Mouse (Mus musculus) ZHBTc4 (cell line): ENCODE measurements around the gene Dazl.
"Not testable (repeated sequence)": the region's sequence is repeated elsewhere in the genome, so short reads cannot be mapped to it uniquely, and the experiment has no call there.

Source experiments
- DNase-seq: peaks from one replicate; pipeline ENCODE4 v3.0.0-alpha.2; 2011; ENCODE audit warnings: low read depth, low spot score

The Dazl gene

GRCm38 (mm10) chr17:50291485-50292200 is 1.8 kb downstream of the Dazl start:
- DNase-seq: peak; percentile 16

GRCm38 (mm10) chr17:50284845-50285244 is 8.6 kb downstream of the Dazl start:
- DNase-seq: no peak

GRCm38 (mm10) chr17:50261615-50262014 is 31.8 kb downstream of the Dazl start:
- DNase-seq: not testable (repeated sequence)

GRCm38 (mm10) chr17:50260856-50261255 is 32.6 kb downstream of the Dazl start:
- DNase-seq: no peak

GRCm38 (mm10) chr17:50246605-50247004 is 46.8 kb downstream of the Dazl start:
- DNase-seq: no peak

- DNase-seq: no peak
These were observed 48.8 kb downstream of the Dazl start for GRCm38 (mm10) chr17:50244675-50245074.

GRCm38 (mm10) chr17:50243326-50243725 is 50.1 kb downstream of the Dazl start:
- DNase-seq: no peak

- peak; percentile 37 for DNase-seq
These were observed 55.4 kb downstream of the Dazl start for GRCm38 (mm10) chr17:50237818-50238610.

- DNase-seq: peak; percentile 86
These were observed 56.1 kb downstream of the Dazl start for GRCm38 (mm10) chr17:50237436-50237709.

GRCm38 (mm10) chr17:50236702-50237435 is 56.6 kb downstream of the Dazl start:
- no peak for DNase-seq

GRCm38 (mm10) chr17:50235943-50236701 is 57.3 kb downstream of the Dazl start:
- DNase-seq: no peak

- no peak for DNase-seq
These were observed 59.5 kb downstream of the Dazl start for GRCm38 (mm10) chr17:50233956-50234355.

GRCm38 (mm10) chr17:50232821-50233220 is 60.6 kb downstream of the Dazl start:
- no peak for DNase-seq

GRCm38 (mm10) chr17:50231206-50231605 is 62.2 kb downstream of the Dazl start:
- DNase-seq: no peak

- DNase-seq: no peak
These were observed 63.9 kb downstream of the Dazl start for GRCm38 (mm10) chr17:50229534-50229933.
